Mouse (Mus musculus) CD4-positive, CD25-positive, alpha-beta regulatory T cell, adult 4 months (primary cell): ENCODE results near the gene Mlip. TPM values are rescaled to one million over a fixed set of nuclear protein-coding genes. Genes with fewer than 3 reads are reported as not detected.
"Not testable (repeated sequence)": the region's sequence is repeated elsewhere in the genome, so short reads cannot be mapped to it uniquely, and the experiment has no call there.

Experiments
- ATAC-seq: one replicate; pipeline ENCODE4 v1.8.0; 2017
- polyA plus RNA-seq, 2 experiments: library from polyadenylated mRNA; unstranded; fragments of 100-300 nt; shearing (Covaris generic); gene quantifications; one replicate each; pipeline ENCODE4 v1.2.1; 2017

The Mlip gene
- polyA plus RNA-seq, 2 experiments from 2014 or later, result 0.15 TPM; not detected in 1

DNA sequence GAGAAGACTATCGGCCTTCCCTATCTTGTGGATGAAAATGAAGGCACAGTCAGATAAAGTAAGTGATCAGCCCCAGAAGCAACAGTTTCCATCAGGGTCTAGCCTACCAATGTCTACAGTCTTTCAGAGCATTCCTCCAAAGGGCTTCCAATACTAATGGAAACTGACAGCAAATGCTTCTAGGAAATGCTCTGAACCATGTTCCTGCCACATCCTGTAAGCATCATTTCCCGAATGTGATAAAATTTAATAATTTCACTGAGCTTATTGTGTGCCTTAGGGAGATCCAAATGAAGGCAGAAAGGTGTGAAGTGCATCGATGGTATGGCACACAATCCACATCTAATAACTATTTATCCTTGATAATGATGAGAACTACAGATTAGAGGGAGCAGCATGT, 173.3 kb downstream of the Mlip start:
- no peak for ATAC-seq

DNA sequence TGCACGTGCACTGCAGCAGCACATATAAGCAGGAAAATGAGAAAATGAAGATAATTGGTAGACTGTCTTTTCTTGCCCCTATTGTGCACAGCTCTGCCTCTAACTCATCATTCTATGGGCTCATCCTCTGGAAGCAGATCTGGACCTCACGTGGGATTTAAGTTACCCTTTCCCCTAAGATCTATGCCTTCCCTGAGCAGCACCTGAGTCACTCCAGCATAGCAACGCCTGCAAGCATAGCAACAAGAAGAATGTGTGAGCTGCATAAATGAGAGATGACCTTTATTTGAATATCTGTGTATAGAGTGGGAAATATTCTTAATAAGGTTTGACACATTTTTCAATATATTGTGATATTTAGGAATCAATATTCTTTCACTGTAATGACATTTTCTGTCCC, 176.9 kb downstream of the Mlip start:
- no peak for ATAC-seq

DNA sequence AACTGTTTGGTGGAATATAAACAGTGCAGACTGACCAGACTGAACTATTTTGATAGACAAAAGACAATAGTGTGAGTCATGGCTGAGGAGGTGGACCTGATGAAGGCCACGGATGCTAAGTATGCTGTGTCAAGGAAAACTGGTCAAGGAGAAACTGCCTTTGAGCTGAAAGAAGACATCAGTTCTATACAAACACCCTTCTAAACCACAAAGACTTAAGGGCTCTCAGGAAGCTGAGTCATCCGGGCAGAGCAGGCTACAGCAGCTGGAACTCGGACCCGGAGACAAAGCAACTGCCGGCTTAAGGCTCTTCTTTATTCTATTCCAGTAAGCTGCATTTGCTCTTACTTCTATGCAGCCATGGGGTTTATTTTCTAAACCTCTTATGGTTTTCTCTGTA, 180.7 kb downstream of the Mlip start:
- no peak for ATAC-seq

DNA sequence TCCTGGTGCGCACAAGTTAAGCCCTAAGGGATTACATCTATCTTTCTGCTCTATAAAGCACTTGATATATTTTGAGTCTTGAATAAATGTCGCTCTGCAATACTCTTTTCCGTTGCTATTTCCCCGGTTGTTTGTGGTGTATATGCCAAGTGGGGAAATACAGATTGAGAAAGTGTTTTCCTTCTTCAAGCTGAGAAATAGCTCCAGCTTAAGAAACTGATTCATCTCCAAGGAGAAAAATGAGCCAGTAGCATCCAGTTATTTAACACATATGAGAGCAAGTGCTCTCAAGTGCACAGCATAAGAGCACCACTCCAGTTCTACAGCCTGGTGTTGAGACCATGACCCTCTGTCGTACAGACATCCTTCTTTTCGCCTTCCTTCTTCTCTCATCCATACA, 186.9 kb downstream of the Mlip start:
- no peak for ATAC-seq

DNA sequence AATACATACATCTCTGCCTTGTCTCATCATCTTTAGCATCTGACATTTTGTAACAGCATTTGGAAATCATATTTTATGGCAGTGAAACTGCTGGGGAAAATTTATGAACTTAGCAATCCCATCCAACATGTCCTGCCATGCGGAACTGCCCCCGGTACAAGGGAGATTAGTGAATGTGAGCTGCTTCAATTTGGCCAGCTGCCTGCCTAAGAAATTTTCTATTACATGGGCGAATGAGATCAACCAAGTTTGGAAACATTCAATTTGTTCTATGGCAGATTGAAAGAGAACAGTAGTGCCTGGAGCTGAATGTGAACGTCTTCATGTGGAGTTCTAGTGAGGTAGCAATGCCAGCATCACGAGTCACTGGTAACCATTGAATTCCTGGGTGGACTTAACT, 191.0 kb downstream of the Mlip start:
- no peak for ATAC-seq

DNA sequence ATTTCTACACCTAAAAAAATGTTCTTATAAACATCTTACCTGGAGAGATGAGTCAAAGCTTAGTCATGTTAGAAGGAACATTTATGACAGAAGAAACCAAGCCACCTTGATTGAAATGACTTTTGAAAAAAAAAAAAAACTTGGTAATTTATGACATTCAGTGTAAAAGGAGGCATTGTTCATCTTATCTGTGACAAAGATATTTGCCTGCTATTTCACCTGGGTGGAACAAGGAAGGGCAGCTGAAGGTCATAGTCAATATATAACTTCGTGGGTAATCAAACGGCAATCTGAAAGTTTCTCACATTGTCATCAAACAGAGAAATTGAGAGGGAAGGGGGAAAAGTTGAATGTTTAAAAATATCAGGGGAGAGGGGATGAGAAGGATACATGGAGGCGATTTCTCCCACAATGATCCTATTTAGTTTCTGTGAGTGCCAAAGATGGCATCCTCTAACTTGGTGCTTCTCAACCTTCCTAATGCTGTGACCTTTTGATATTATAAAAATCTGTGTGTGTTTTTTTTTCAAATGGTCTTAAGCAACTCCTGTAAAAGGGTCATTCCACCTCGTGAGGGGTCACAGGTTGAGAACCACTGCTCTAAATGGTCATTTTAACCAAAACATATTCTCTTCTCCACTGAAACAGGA, 192.4 kb downstream of the Mlip start:
- ATAC-seq, result no peak

DNA sequence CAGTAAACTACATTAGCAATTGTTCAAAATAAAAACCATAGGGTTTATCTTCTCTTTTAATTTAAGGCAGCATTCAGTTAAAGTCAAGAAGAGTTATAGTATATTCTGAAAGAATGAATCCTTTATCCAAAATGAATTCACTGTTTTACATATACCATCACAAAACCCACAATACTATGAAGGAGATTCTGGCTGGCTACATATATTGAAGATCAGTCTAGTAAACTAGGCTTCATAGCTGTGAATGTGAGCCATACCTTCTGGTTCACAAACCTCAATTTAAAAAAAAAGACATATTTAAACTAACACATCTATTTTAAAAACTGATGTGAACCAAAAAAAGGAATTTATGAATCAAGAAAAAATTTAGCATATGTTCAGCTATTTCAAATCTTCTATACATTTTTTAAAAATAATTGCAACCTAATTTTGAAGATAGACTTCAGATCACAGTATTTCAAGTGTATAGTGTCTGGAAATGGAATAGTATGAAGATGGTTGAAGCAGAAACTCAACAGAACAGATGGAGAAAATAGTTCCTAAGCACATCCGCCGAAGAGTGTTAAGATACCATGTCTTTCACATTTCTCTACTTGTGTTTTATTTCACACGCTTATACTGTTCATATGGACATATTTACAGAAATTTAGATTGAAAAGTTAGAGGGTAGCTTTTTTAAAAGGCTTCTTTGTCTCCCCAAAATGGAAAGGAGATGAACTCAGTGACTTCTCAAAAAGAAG, 204.1 kb downstream of the Mlip start:
- no peak for ATAC-seq

DNA sequence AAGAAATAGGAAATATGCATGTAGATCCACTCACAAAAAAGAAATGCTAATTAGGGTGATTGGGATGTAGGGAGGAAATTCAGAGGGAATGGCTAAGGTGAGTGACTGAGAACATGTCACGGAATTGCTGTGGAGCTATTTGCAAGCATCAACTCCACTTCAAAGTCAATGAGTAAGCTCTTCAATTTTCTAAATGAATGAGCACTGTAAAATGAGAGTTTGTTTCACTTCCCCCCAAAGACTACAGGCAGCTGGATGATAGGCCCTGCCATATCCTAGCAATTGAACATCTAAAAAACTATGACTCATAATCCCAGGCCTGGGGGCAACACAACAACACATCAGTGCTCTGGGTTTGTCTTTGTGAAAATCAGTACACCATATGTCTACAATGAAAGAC, 233.0 kb downstream of the Mlip start:
- no peak for ATAC-seq

DNA sequence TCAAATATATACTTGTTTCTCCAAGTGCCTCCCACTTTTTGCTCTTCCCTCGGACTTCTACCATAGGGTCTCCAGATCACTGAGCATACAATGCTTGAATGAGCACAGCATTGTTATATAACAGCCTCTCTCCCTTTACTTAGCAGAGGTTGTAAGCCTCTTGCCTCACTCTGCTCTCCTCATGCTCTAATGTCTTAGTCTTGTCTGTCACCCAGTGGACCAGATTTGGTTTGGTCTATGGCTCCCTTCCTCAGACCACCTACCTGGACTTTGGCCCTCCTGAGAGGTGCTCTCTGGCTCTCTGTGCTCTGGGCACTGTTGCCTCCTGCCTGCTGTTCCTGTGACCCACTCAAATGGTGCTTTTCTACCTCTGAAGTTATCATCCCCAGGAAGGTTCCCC, 255.9 kb downstream of the Mlip start:
- ATAC-seq, result no peak

DNA sequence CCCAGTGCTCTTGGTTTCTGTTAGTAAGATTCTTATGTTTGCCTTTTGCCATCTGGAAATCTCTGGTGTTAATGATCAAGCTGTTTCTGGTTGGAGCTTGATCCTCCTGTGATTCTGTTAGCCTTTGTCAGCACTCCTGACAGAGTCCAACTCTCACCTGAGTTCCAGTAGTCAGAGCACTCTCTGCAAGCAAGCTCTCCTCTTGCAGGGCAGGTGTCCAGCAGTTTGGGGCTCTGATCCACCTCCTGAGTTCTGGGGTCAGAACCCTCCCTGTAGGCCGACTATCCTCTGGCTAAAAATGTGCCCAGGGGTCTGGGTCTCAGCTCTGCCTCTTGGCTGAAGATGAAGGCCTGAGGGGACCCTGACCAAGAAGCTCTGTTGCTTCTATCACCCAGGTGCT, 269.5 kb downstream of the Mlip start:
- ATAC-seq, result not testable (repeated sequence)

DNA sequence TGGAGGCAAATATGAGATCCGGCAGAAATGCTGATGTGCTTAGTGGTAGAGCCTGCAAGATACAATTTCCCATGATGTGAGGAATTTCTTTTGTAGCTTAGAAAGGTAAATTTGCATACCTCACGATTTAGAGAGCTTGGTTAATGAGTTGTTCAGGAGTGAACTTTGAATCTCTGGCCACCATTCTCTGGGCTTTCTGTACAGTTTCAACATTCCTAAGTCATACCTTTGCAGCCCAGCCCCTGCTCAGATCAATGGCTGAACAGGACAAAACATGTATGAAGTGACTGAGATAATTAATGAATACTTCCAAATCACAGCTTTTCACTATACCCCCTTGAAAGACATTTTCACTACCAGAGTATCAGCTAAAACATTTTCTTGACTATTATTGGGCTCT, 281.1 kb downstream of the Mlip start:
- no peak for ATAC-seq

DNA sequence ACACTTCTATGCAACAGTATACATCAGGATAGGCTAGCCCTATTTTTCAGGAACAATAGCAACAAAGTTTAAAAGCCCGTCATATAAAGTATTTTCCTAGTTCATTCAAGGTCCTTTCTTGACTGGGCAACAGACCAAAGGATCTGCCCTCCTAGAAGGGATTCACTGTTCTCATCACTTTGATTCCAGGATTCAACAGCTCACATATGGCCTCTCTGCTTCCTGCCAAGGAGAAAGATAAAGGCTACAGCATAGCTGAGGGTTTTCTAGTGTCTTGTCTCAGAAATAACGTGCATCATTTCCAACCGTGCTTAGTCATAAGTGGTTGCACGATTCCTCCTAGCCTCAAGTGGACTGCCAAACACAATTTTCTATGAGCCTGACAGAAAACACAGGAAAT, 296.2 kb downstream of the Mlip start:
- no peak for ATAC-seq

DNA sequence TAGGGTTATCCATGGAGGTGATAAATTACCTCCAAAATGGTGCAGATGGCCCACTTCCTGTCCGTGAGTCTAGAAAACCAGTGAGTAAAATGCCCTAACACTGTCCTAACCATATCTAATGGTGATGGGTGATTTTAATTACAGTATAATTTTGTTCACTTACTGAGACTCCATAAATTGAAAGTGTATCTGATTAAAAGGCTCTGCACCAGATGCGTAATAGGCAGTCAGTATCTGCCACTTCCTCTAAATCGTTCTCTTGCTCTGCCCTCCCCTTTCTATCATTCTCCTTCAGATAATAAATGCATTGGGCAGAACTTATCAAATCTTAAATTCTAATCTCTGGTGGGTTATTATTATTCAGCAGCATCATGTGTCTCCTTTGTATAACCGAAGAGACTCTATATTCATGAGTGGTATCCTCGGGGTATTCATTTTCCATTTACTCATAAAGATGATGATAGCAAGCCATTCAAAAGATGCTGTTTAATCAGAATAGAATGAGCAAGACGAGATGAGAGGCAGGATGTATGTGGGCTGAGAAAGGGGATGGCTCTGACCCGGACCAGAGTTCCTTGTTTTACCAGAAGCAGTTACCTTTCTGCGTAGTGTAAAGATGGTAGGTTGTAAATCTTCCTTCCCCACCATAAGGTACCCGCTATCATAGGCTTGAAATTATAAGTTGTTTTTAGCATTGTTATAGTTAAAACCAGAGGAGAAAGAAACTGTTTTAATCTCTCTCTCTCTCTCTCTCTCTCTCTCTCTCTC, 298.2 kb downstream of the Mlip start:
- no peak for ATAC-seq

Other genes with a start within 250 kb of the Mlip start
- 1 to 10 TPM; 3.2 to 4.3 TPM for gene Lrrc1, start 191.9 kb upstream of the Mlip start, polyA plus RNA-seq